Mouse (Mus musculus): ENCODE data around the gene Slc25a25.

- TF ChIP-seq CTCF (IDR thresholded peaks at IDR 0.05; ENCODE audit: extremely low read depth, insufficient read depth, low read length) (no peak), POLR2A (IDR thresholded peaks at IDR 0.05; ENCODE audit: extremely low read depth, insufficient read depth, low read length) (no peak)
These were observed 37.3 kb downstream of the Slc25a25 start for GRCm38 (mm10) chr2:32413936-32414335.

Data from cortical plate, adult 2 months (tissue).